Mouse (Mus musculus): ENCODE results near the gene Lcn9.

The Lcn9 gene

GRCm38 (mm10) chr2:25852626-25853025, 29.7 kb downstream of the Lcn9 start:
- DNase-seq = peak in 1 of 2 experiments; percentile 34

- DNase-seq = no peak
These were observed 31.0 kb downstream of the Lcn9 start for GRCm38 (mm10) chr2:25853998-25854397.

DNA sequence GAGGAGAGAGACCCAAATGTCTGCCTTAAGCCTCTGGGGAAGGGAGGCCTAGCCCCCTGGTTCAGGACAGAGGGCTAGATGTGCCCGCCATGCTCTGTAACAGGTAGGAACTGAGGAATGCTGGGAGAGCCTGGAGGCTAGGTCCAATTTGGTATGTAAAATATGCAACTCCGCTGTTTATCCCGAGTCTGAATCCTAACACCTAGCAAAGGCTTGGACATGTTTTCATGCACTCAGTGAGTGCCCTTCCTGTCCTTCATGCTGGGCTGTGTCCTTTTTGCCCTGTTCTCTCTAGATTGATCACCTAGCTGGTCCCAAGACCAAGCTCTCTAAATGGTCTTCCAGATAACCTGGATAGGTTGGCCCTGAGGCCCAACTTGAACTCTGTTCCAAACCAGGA, 36.9 kb downstream of the Lcn9 start:
- peak; percentile 16 to 40 for DNase-seq

DNA sequence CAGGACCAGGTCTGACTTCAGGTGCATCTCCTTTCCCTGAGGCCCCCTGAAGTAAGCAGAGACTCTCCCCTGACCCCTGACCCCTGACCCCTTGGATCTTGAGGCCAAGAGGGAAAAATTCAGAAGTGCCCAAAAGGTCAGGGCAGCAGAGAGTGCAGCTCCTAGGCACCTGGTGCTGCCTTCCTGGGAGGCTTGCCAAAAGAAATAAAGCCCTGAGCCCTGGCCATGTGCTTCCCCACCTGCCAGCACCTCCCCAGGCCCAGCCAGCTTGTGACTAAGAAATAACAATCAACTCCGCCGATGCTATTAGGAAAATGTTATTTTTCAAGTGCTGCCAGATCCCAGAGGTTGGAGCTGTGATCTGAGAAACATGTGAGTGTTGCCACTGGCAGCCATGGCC, 39.1 kb downstream of the Lcn9 start:
- peak; percentile 28 to 58 for DNase-seq

DNA sequence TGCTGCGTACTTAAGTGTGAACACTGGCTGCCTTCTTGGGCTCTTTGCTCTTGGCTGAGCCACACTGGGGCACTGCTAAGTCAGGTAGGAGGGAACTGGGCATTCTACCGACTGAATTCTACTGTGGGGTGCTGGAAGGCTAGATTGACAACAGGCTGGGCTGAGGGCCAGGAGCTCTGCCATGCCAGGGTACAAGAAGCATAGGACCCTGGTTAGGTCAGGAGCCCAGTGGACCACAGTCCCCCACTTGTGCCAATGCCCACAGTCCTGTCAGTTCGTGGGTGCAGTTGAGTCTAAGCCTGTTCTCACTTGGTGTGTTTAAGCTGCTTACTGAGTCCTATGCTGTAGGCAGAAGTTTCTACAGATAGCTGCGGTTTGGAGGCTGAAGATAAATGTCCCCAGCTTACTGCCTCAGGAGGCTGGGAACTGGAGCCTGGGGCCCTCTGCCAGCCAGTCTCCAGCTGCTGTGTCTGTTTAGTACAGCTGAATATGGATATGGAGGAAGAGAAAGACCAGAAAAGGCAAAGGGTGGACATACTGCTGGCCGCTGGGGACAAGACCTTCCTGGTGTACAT, 39.8 kb downstream of the Lcn9 start:
- no peak for DNase-seq

- peak; percentile 46 to 50 for DNase-seq
These were observed 40.6 kb downstream of the Lcn9 start, which contains the start of gene Kcnt1 for GRCm38 (mm10) chr2:25863337-25864131. TSS of gene Kcnt1 (plus strand) at chr2:25863734.

DNA sequence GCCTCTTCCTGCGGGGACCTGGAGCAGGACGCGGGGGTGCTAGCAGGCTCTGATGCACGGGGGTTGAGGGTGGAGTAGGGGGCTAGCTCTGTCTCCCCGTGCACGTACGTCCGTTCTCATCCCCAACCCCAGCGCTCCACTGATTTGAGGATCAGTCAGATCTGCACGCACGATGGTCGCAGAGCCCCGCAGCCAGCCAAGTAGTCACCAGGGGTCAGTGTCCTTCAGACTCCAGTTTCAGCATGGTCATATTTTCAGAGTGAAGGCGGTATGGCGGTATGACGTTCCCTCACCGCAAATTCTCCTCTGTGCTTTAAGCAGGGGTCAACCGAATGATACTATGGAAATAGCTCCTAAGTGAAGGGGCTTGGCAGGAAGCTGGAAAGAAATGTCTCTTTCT, 41.3 kb downstream of the Lcn9 start:
- DNase-seq = no peak

DNA sequence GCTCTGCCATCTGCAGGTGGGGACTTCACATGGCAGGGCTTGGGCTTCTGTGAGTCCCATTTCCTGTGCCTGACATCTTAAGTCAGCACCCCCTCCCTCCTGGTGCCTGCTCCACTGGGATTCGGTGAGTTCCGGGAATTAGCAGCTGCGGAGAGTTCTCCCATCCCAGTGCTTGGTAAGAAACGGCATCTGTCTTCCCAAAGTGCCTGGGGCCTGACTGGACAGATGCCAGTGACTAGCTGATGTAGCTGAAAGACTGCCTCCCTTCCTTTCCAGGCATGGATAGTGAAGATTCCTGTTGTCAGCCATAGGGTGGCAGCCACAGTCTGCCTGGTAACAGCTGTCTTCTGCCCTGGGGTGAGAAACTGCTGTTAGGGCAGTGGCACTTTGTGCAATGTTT, 42.5 kb downstream of the Lcn9 start:
- DNase-seq = no peak

GRCm38 (mm10) chr2:25866656-25867055, 43.7 kb downstream of the Lcn9 start:
- DNase-seq = no peak

All from kidney, adult 8-10 months (tissue).